Mouse (Mus musculus) monocyte, adult 5-6 weeks (primary cell): ENCODE measurements around the gene Fgfr2. TPM values are rescaled to one million over a fixed set of nuclear protein-coding genes. Genes with fewer than 3 reads are reported as not detected.
A peak's percentile ranks its signal among the peaks of the same experiment; 100 is the strongest.

Experiments
- ATAC-seq: fragments of 153-309, 156-312 bp; replicated peaks from 2 replicates; pipeline ENCODE4 v1.8.0; 2017; ENCODE audit warnings: mild to moderate bottlenecking; ENCODE audit not compliant: low TSS enrichment, insufficient number of reproducible peaks, severe bottlenecking, poor library complexity, low FRiP score
- total RNA-seq: library from RNA; stranded (forward); fragments of 200-1000, 200-491, 200-594 nt; gene quantifications from 3 replicates; pipeline ENCODE4 v1.2.3, GENCODE M21; 2017

Gene Fgfr2
- total RNA-seq, 1 experiment from 2014 or later: not detected

DNA sequence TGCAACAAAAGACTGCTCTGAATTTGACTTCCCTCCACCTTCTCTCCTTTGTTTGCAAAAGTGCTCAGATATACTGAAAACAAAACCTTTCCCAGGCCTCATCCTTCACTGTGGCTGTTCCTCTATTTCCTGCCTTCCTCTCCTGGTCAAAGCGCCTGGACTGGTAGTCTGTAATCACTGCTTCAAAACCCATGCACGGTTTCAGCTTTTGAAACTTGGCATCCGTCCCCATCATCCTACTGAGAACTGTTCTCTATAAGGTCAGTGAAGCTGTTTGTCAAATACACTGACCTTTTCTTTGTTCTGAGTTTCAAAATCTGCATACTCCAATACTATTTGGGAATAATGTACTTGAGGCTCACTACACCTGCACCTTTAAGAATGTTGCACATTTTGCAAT lies 195.9 kb downstream of the Fgfr2 start:
- no peak for ATAC-seq

DNA sequence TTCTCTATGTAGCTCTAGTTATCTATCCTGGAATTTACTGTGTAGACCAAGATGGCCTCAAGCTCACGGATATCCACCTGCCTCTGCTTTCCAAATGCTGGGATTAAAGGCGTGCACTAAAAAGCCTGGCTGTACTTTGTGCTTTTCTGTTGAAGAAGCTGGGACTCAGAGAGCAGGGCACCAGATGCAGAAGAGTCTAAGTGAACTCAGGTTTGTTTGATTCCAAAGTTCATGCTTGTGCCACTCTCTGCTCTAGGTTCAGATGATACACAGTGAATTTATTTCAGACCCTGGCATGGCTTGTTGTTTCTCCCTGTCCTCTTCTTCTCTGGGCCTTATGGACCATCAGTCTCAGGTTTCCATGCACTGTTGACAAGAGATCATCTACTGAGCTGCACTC lies 197.9 kb downstream of the Fgfr2 start:
- no peak for ATAC-seq

DNA sequence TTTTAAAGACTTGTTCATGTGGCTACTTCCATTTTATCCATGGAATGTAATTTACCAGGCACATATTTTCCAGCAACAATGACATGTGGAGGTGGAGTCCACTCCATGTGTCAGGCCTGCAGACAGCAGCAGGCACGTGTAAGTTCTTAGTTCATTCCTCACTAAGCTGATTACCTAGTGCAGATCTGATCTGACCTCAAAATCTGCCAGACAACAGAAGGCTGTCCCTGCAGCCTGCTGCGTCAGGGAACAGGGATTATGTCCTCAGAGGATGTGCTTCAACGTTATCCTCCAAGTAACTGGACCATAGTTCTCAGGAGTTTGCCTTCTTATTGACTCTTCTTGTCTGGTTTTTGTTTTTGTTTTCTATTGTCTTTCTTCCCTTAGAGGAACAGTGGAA lies 201.2 kb downstream of the Fgfr2 start:
- ATAC-seq: no peak

DNA sequence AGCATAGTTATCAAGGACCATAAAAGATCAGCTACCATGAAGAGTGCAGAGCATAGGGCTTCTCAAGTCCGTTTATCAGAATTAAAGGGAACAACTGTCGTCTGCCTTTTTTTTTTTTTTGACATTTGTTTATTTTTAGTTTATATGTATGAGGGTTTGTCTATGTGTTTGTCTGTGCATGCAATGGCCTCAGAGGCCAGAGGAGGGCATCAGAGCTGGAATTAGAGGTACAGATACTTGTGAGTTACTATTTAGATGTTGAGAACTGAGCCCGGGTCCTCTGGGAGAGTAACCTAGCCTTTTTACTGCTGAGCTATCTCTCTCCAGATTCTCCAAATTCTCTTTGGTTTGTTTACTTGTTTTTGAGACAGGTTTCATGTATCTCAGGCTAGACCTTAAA lies 219.4 kb downstream of the Fgfr2 start:
- ATAC-seq: no peak

DNA sequence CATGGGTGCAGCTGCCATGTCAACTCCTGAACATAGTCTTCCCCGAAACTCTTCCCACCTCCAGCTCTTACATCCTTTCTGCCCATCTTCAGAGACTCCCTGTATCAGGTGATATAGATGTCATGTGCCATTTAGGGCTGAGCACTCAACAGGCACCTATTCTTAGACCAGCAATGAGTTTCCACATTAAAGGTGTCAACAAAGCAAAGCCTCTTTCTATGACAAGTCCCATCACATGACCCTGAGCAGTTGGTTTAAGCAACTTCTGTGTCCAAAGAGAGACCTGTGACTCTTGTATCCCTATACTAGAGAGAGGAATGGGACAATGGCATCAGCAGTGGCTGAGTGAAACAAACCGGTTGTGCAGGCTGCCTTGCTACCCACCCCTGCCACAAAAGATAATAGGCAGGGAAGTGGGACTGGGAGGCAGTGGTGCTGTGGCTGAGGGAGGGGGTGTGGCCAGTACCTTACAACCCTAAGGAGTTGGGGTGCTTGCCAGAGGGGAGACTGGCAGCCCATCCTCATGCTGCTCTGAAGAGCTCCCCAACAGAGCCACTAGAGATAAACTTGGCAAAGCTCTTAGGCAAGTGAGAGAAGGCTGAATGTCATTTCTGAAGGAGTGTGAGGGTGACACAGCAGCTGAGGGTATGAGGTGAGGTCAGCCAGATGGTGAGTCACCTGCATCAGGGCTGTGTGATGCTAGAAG lies 222.2 kb downstream of the Fgfr2 start:
- ATAC-seq: no peak

GRCm38 (mm10) chr7:132898234-132898633 lies 224.9 kb downstream of the Fgfr2 start:
- ATAC-seq: peak; percentile 66; the same call in 1 of the 2 replicates

DNA sequence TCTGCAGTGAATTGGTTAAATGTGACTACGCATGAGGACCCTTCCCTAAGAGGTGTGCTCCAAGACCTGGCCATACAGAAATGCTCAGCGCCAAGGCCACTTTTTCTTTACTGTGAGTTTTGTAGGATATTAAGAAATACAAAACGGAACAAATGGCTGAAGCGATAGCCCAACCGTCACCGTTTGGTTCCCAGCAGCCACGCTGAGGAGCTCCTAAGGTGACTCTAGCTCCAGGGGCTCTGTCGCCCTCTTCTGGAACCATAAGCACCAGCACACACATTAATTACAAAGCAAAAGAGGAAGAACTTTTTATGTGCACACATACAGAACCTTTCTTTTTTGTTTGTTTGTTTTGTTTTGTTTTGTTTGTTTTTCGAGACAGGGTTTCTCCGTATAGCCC lies 225.9 kb downstream of the Fgfr2 start:
- ATAC-seq: no peak

DNA sequence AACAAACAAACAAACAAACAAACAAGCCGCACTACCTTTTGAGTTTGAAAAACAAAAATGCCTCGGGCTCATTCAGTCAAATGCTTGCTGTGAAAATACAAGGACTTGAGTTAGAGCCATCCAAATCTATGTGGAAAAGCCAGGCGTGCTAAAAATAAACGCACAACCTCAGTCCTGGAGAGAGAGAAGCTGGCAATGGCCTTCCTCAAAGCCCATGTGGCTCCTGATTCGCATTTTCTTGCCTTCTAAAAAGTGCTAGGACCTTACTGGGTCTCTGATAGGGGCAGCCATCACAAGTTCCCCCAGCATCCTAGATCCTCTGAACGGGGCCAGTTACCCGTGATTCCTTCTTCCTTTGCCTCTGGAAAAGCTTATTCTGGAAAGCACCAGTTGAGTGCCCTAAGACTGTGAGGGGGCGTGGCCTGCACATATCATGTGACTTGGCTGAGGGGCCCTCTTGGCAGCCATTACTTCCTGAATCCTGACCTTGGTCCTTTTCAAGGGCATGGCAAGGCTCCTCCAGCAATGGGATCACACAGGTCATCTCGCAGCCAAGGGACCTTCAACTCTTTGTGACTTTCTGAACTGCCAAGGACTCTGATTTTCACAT lies 226.8 kb downstream of the Fgfr2 start:
- ATAC-seq: no peak

DNA sequence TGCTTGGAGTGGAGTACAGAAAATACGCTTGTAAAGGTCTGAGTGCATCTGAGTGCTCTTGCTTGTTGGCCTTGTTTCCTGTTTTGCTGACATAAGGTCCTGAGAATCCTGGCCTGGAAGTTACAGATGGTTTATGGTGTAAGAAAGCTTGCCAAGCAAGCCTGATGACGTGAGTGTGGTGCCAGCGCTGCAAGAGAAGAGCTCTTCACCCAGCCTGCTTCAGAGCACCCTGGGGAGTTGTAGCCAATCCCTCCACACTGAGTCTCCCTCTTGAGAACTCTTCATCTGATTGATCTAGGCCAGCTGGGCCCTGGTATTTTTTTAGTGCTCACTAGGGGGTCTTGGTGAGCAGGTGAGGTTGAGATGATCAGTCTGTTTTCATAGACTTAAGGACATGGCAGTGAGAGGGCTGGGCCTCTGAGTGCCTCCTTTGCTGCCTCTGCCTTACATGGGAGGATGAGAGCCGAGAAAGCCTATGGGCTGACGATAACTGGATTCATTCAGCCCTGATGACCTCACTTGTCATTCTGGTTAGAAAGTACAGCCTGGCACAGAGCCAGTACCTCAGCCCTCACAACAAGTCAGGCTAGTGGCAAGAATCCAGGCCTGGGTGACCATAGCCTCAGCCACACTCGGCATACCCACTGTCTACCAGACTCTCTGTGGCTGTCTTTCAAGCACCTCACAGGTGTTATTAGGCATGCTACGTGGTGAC lies 228.2 kb downstream of the Fgfr2 start:
- no peak for ATAC-seq

DNA sequence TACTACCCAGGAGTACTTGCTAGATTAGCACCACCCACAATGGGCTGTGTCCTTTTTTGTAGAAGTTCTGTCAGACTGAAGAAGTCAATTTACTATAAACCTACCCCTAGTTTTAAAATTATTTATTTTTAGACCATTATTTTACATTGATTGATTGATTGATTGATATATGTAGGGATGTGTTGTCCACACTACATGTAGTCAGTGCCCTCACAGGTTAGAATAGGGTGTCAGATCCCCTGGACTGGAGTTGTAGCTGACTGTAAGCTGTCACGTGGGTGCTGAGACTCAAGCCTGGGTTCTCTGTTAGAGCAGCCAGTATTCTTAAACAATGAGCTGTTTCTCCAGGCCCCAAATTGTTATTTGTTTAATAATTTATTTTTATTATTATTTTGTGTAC lies 229.8 kb downstream of the Fgfr2 start:
- ATAC-seq: no peak

- ATAC-seq: no peak
Observed at GRCm38 (mm10) chr7:132892806-132893205, 230.3 kb downstream of the Fgfr2 start.

GRCm38 (mm10) chr7:132892311-132892661 lies 230.9 kb downstream of the Fgfr2 start:
- no peak for ATAC-seq

DNA sequence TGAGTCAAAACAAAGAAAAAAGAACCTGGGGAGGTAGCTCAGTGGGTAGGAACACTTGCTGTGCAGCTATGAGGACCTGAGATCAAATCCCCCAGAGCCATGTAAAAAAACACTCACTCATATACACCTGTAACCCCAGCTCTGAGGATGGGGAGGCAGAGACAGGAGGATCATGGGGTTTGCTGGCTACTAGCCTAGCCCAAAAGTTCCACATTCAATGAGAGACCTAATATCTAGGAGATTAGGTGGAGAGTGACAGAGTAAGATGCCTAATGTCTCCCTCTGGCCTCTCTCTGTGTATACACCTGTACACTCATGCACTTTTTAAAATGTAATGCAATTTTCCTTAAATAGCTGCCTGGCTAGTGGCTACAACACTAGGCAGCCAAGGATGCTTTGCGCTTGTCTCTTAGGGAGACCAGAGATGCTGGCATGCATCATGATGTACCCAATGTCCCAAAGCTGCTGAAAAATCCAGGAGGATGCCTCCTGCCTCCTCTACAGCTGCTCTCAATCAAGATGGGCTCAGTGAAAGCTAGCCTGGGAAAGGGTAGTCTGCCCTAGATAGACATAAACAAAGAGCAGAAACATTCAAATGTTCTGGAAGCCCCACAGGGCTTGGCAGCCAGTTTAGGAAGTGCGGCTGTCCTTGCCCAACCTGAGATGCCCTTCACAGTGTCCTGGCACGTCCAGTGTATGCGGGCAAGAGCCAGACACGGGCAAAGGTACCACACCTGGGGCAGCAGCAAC lies 231.4 kb downstream of the Fgfr2 start:
- no peak for ATAC-seq

DNA sequence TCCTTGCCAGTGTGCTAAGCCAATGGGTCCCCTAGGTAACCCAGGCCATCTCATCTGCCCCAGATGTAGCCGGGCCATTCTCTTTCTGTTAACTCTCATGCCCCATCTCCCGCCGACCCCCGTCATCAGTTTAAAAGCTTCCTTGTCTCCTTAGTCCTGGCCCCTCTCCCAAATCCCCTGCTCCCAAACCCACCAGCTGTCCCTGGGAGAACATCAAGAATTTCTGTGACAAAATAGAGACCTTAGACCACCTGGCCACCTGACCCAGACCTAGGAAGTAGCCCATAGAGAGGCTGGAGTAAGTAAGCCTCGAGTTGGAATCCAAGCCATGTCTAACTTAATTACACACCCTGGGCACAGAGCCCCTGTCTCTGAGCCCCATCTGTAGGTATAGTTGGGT lies 232.9 kb downstream of the Fgfr2 start:
- no peak for ATAC-seq

- no peak for ATAC-seq
Observed at GRCm38 (mm10) chr7:132889691-132890090, 233.5 kb downstream of the Fgfr2 start.

- no peak for ATAC-seq
Observed at GRCm38 (mm10) chr7:132888518-132889249, 234.5 kb downstream of the Fgfr2 start.

- ATAC-seq: no peak
Observed at GRCm38 (mm10) chr7:132888052-132888451, 235.1 kb downstream of the Fgfr2 start.

- no peak for ATAC-seq
Observed at GRCm38 (mm10) chr7:132887019-132887804, 235.9 kb downstream of the Fgfr2 start.
